11 mouse cellular contexts compared by ENCODE assay signal in genomic region chr2:173120117-173120516, GRCm38 (mm10). TPM values are rescaled to one million over a fixed set of nuclear protein-coding genes. Genes with fewer than 3 reads are reported as not detected.
"Had no signal": no experiment of that assay in that cellular context is flagged by ENCODE, and none has a peak within 500 bp of the region (broad histone marks: within the 10 kb centered on the region; RNA-seq: fewer than 3 reads in every experiment).

No protein-coding gene starts in this region.

RNA-seq across cellular contexts. Expression of gene Ctcfl, which starts 0.8 kb away (rescaled TPM):
- total RNA-seq: layer of hippocampus, adult 18-20 months; layer of hippocampus, postnatal 36 days had no signal
- polyA plus RNA-seq: inflammation-experienced regulatory T-cells, adult 6 months; kidney, postnatal 0 days; midbrain, embryonic 12.5 days; spleen, adult 2 months; urinary bladder, adult 2 months had no signal

RNA-seq across cellular contexts. Expression of gene Pck1, which starts 32.7 kb away (rescaled TPM):
- total RNA-seq: layer of hippocampus, adult 18-20 months; layer of hippocampus, postnatal 36 days; left cerebral cortex, postnatal 25 days had no signal
- polyA plus RNA-seq: inflammation-experienced regulatory T-cells, adult 6 months; lung, embryonic 14.5 days; midbrain, embryonic 12.5 days; midbrain, embryonic 16.5 days; neural tube, embryonic 13.5 days had no signal
